Mouse (Mus musculus) urinary bladder, postnatal 14 days (tissue): ENCODE measurements at regions not wholly inside any gene's neighbourhood (a gene's known extent, or its start where the extent isn't known, plus 50 kb on each side); places are given as distances from the start of the nearest gene placed in this dataset.

ENCODE experiments used
- DNase-seq: peaks from one replicate; pipeline ENCODE4 v3.0.0; 2021; ENCODE audit warnings: low spot score

GRCm38 (mm10) chr14:71432364-71432763 is 832.7 kb upstream of the Fam160b2 start:
- no peak for DNase-seq
